12 mouse cellular contexts compared by ENCODE assay signal in genomic region chr14:120840900-120841299, GRCm38 (mm10).
A peak's percentile ranks its signal among the peaks of the same experiment; 100 is the strongest.
DNase-seq lines count a peak whose midpoint lies in the region; ATAC-seq and TF ChIP-seq lines count a peak whose summit lies in the region.
"Had no signal": no experiment of that assay in that cellular context is flagged by ENCODE, and none has a peak within 500 bp of the region (broad histone marks: within the 10 kb centered on the region; RNA-seq: fewer than 3 reads in every experiment).

No protein-coding gene starts in this region.

- H3K9ac ChIP-seq in kidney, embryonic 16.5 days (replicated peaks; ENCODE audit: low read length): no peak overlapping the region
- H3K9ac ChIP-seq in forebrain, embryonic 11.5 days (ENCODE audit: low read length): no peak overlapping the region
- H3K9ac ChIP-seq: limb, embryonic 12.5 days; midbrain, embryonic 13.5 days had no signal

- DNase-seq in kidney, adult 2 months: peak; percentile 18
- DNase-seq in testis, postnatal 14 days (ENCODE audit: low spot score): no peak
- DNase-seq in forebrain, embryonic 11.5 days (ENCODE audit: low spot score): no peak
- DNase-seq in frontal cortex, postnatal 25 days (ENCODE audit: low spot score in 2 of 2): no peak
- DNase-seq: right cerebral cortex, postnatal 14 days had no signal

- H3K36me3 ChIP-seq in kidney, adult 2 months (ENCODE audit: control insufficient read depth, insufficient read depth, low read length): no peaks in the 10 kb centered on the region
- no peaks in the 10 kb centered on the region for H3K36me3 ChIP-seq in kidney, embryonic 16.5 days (ENCODE audit: insufficient read depth, low read length)
- H3K36me3 ChIP-seq in testis, adult 2 months (ENCODE audit: control insufficient read depth, insufficient read depth, low read length): no peaks in the 10 kb centered on the region
- no peaks in the 10 kb centered on the region for H3K36me3 ChIP-seq in forebrain, embryonic 11.5 days (ENCODE audit: control insufficient read depth, insufficient read depth, low read length)
- H3K36me3 ChIP-seq: forebrain, embryonic 10.5 days; limb, embryonic 12.5 days; midbrain, embryonic 13.5 days had no signal

- no peak overlapping the region for H3K4me3 ChIP-seq in kidney, adult 2 months (ENCODE audit: insufficient read depth, low read depth, low read length)
- H3K4me3 ChIP-seq in kidney, embryonic 16.5 days (ENCODE audit: low read length): no peak overlapping the region
- no peak overlapping the region for H3K4me3 ChIP-seq in testis, adult 2 months (ENCODE audit: control insufficient read depth, low read depth, low read length)
- H3K4me3 ChIP-seq in bone marrow, adult 2 months (replicated peaks; ENCODE audit: control insufficient read depth, low read depth, low read length): no peak overlapping the region
- no peak overlapping the region for H3K4me3 ChIP-seq in forebrain, embryonic 11.5 days (ENCODE audit: low read depth, low read length)
- H3K4me3 ChIP-seq: forebrain, embryonic 10.5 days; limb, embryonic 12.5 days; midbrain, embryonic 13.5 days had no signal

- no peaks in the 10 kb centered on the region for H3K27me3 ChIP-seq in kidney, adult 2 months (replicated peaks; ENCODE audit: control insufficient read depth, insufficient read depth, low read length)
- no peaks in the 10 kb centered on the region for H3K27me3 ChIP-seq in kidney, embryonic 16.5 days (ENCODE audit: insufficient read depth, low read length)
- H3K27me3 ChIP-seq in testis, adult 2 months (ENCODE audit: control insufficient read depth, insufficient read depth, low read length): no peaks in the 10 kb centered on the region
- H3K27me3 ChIP-seq in forebrain, embryonic 11.5 days (ENCODE audit: control insufficient read depth, insufficient read depth, low read length): no peaks in the 10 kb centered on the region
- H3K27me3 ChIP-seq: limb, embryonic 12.5 days; midbrain, embryonic 13.5 days had no signal

- 79% methylated on average over 6 of the region's 6 CpGs for WGBS in kidney, adult 2 months
- WGBS in kidney, embryonic 16.5 days: 87% methylated on average over 6 of the region's 6 CpGs
- 86% methylated on average over 6 of the region's 6 CpGs for WGBS in bone marrow, adult 2 months
- 90% methylated on average over 6 of the region's 6 CpGs for WGBS in forebrain, embryonic 11.5 days

- peak; percentile 62 for TF ChIP-seq CTCF in kidney, adult 2 months (conservative IDR thresholded peaks at IDR 0.05; ENCODE audit: insufficient read depth, insufficient read length, low read depth, low read length)
- peak; percentile 30; the same call in 1 of the 2 replicates for TF ChIP-seq CTCF in testis, adult 2 months (IDR thresholded peaks at IDR 0.05; ENCODE audit: control insufficient read depth, insufficient read depth, insufficient replicate concordance, low read depth, low read length)
- peak; percentile 30; the same call in 1 of the 2 replicates for TF ChIP-seq CTCF in bone marrow, adult 2 months (IDR thresholded peaks at IDR 0.05; ENCODE audit: control insufficient read depth, insufficient read depth, low read length)

- H3K4me1 ChIP-seq in kidney, adult 2 months (ENCODE audit: control insufficient read depth, insufficient read depth, low read length): no peaks in the 10 kb centered on the region
- no peaks in the 10 kb centered on the region for H3K4me1 ChIP-seq in kidney, embryonic 16.5 days (ENCODE audit: insufficient read depth, low read length)
- peaks cover 14% of the 10 kb centered on the region for H3K4me1 ChIP-seq in testis, adult 2 months (ENCODE audit: control insufficient read depth, insufficient read depth, low read length)
- H3K4me1 ChIP-seq in bone marrow, adult 2 months (ENCODE audit: control insufficient read depth, insufficient read depth, low read length): no peaks in the 10 kb centered on the region
- no peaks in the 10 kb centered on the region for H3K4me1 ChIP-seq in forebrain, embryonic 11.5 days (replicated peaks; ENCODE audit: control insufficient read depth, insufficient read depth, low read length)
- H3K4me1 ChIP-seq: midbrain, embryonic 13.5 days had no signal

- no peak overlapping the region for H3K27ac ChIP-seq in kidney, adult 2 months (ENCODE audit: insufficient read depth, low read depth, low read length)
- H3K27ac ChIP-seq in kidney, embryonic 16.5 days (ENCODE audit: low read length): no peak overlapping the region
- no peak overlapping the region for H3K27ac ChIP-seq in testis, adult 2 months (ENCODE audit: control insufficient read depth, insufficient read depth, low read depth, low read length)
- no peak overlapping the region for H3K27ac ChIP-seq in bone marrow, adult 2 months (ENCODE audit: control insufficient read depth, insufficient read depth, low read depth, low read length, poor library complexity)
- H3K27ac ChIP-seq in forebrain, embryonic 11.5 days (ENCODE audit: low read depth, low read length): no peak overlapping the region
- H3K27ac ChIP-seq: forebrain, embryonic 10.5 days; limb, embryonic 12.5 days; midbrain, embryonic 13.5 days had no signal

- H3K9me3 ChIP-seq in kidney, embryonic 16.5 days (ENCODE audit: low read length): no peaks in the 10 kb centered on the region
- H3K9me3 ChIP-seq in forebrain, embryonic 11.5 days (ENCODE audit: control insufficient read depth, low read length): no peaks in the 10 kb centered on the region
- H3K9me3 ChIP-seq: forebrain, embryonic 10.5 days; limb, embryonic 12.5 days; midbrain, embryonic 13.5 days had no signal

- TF ChIP-seq POLR2A in kidney, adult 2 months (IDR thresholded peaks at IDR 0.05; ENCODE audit: low read depth, low read length): no peak
- TF ChIP-seq POLR2A in testis, adult 2 months (IDR thresholded peaks at IDR 0.05; ENCODE audit: control insufficient read depth, low read depth, low read length): no peak
- no peak for TF ChIP-seq POLR2A in bone marrow, adult 2 months (IDR thresholded peaks at IDR 0.05; ENCODE audit: borderline replicate concordance, control insufficient read depth, low read depth, low read length)

- no peak overlapping the region for H3K4me2 ChIP-seq in kidney, embryonic 16.5 days (replicated peaks; ENCODE audit: low read depth, low read length)
- no peak overlapping the region for H3K4me2 ChIP-seq in forebrain, embryonic 11.5 days (ENCODE audit: low read depth, low read length, severe bottlenecking)
- H3K4me2 ChIP-seq: limb, embryonic 12.5 days; midbrain, embryonic 13.5 days had no signal

- no peak for ATAC-seq in kidney, embryonic 16.5 days (ENCODE audit: low FRiP score, low TSS enrichment)
- ATAC-seq in megakaryocyte-erythroid progenitor cell, adult 5-6 weeks (replicated peaks; ENCODE audit: low FRiP score, low TSS enrichment, poor library complexity, severe bottlenecking): 0 out of 2 replicates have a peak, but pooled peaks have one; percentile 44
- ATAC-seq in forebrain, embryonic 11.5 days (replicated peaks; ENCODE audit: low FRiP score): no peak
- ATAC-seq: midbrain, embryonic 13.5 days had no signal
